Mouse (Mus musculus): Measurements from ENCODE around the gene 1700018F24Rik.

DNA sequence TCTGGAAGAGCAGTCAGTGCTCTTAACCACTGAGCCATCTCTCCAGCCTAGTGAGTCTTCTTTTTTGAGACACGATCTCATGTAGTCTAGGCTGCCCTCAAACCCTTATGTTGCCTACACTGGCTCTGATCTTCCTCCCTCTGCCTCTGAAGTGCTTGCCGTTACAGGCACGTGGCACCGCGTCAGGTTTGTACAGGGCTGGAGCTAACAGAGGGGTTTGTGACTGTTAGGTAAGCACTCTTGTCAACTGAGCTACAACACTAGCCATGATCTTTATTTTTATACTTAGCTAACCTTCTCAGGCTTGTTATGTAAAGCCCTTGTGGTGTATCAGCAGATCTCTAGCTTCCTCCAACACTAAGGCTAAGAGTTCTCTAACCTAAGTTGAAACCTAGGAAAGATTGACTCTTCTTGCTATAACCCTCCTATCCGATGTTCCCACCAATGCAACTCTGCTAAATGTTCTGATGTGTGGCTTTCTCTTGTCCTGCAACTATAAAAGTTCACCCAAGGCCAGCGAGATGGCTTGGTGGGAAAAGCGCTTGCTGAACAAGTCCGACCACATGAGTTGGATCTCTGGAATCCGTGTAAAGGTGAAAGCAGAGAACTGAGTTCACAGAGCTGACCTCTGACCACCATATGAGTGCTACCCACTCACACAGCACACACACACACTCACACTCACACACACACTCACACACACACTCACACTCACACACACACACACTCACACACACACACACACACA, 39.2 kb downstream of the 1700018F24Rik start:
- TF ChIP-seq CTCF (IDR thresholded peaks at IDR 0.05; ENCODE audit: low read depth), result no peak
- no peak for TF ChIP-seq EP300 (IDR thresholded peaks at IDR 0.05; ENCODE audit: low read depth)
